Mouse (Mus musculus) kidney, adult 2 months (tissue): ENCODE results near the gene Arl4c. TPM values are rescaled to one million over a fixed set of nuclear protein-coding genes. Genes with fewer than 3 reads are reported as not detected.

ENCODE experiments used
- DNase-seq: peaks from one replicate; pipeline ENCODE4 v3.0.0; 2021
- H3K27ac ChIP-seq: fragments of 200-500 bp; 2 replicates; pipeline ENCODE4 v1.5.1; 2012; ENCODE audit warnings: low read depth, low read length, control low read depth, inconsistent platforms; ENCODE audit not compliant: insufficient read depth
- H3K27me3 ChIP-seq: fragments of 200-500 bp; replicated peaks from 2 replicates; pipeline ENCODE4 v1.6.1; 2012; ENCODE audit warnings: mild to moderate bottlenecking, moderate library complexity, low read length, inconsistent platforms; ENCODE audit not compliant: control insufficient read depth, insufficient read depth
- H3K36me3 ChIP-seq: fragments of 200-500 bp; 2 replicates; pipeline ENCODE4 v1.6.1; 2012; ENCODE audit warnings: mild to moderate bottlenecking, moderate library complexity, low read length, inconsistent platforms; ENCODE audit not compliant: control insufficient read depth, insufficient read depth
- H3K4me1 ChIP-seq: fragments of 200-500 bp; 2 replicates; pipeline ENCODE4 v1.6.1; 2011; ENCODE audit warnings: low read length; ENCODE audit not compliant: control insufficient read depth, insufficient read depth
- H3K4me3 ChIP-seq: fragments of 200-500 bp; 2 replicates; pipeline ENCODE4 v1.5.1; 2011; ENCODE audit warnings: mild to moderate bottlenecking, low read depth, low read length, control low read depth; ENCODE audit not compliant: insufficient read depth
- CTCF ChIP-seq: fragments of 200-500 bp; conservative IDR thresholded peaks from 2 replicates; pipeline ENCODE4 v1.5.1; 2011; ENCODE audit warnings: low read depth, mild to moderate bottlenecking, control low read depth, low read length, moderate library complexity, mixed read lengths; ENCODE audit not compliant: insufficient read depth, insufficient read length
- POLR2A ChIP-seq: fragments of 200-500 bp; IDR thresholded peaks from one replicate; pipeline ENCODE4 v1.6.1; 2011; ENCODE audit warnings: low read depth, low read length, control low read depth
- WGBS: fragments of 180-500 bp; shearing (Covaris S2); methylation state at CpG from one replicate; pipeline ENCODE4 v1.1.7; 2018; 5-methylcytosine and 5-hydroxymethylcytosine counted together
- polyA plus RNA-seq: library from polyadenylated mRNA; depleted of rRNA; stranded (reverse); fragments of >200 nt; gene quantifications from 2 replicates; pipeline ENCODE4 v1.2.3, GENCODE M21; 2012

Gene Arl4c
- polyA plus RNA-seq, 1 experiment, result 6.1 TPM

DNA sequence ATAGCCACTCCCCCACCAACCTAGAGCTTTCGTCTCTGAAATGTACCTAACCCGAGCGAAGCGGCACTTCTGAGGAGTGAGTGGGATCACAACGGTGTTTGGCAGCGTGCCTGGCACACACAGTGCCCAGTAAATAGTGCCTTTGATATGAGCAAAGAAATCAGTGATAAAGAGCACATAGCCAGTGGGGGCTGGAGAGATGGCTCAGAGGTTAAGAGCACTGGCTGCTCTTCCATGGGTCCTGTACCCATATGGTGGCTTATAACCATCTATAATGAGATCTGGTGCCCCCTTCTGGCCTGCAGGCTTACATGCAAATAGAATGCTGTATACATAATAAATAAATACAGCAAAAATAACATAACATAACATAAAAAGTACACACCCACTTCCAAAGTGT, 3.0 kb upstream of the Arl4c start:
- Histone ChIP-seq H3K4me1 (no peaks in the 10 kb centered on the region), H3K27me3 (no peaks in the 10 kb centered on the region), H3K36me3 (no peaks in the 10 kb centered on the region), H3K4me3 (no peak overlapping the region), H3K27ac (no peak overlapping the region)
- WGBS, result 82% methylated on average over 6 of the region's 6 CpGs
- peak; percentile 42 for DNase-seq
- TF ChIP-seq CTCF (0 out of 2 replicates have a peak, but pooled peaks have one; percentile 12), POLR2A (no peak)

DNA sequence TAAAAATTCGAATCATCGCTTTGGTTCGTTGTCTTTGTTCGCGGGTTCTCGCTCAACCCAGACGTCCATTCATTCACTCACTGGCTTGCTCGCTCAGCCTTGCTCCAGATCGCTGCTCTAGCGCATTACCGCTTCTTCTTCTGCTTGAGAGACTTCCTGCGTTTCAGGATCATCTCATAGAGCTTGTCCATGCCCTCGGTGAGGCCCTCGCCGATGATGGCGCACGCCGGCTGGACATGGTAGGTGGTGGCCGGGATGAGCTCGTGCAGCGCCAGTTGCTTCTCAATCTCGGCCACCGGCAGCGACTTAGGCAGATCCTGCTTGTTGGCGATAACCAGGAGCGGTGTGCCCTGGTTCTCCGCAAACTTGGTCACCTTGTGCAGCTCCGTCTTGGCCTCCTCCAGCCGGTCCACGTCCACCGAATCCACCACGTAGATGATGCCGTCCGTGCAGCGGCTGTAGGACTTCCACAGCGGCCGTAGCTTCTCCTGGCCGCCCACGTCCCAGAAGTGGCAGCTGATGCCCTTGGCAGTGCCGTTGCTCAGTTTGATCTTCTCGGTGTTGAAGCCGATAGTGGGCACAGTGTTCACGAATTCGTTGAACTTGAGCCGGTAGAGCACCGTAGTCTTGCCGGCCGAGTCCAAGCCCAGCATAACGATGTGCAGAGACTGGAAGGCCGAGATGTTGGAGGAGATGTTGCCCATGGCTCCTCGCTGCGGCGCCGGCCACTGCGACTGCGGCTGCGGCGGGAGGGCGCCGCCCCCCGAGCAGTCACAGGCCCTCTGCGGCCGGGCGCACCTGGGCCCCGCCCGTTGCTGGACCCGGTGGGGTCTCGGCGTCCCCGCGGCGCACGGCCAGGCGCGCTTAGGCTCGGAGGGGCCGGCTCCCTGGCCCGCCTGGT, 810 bp downstream of the Arl4c start:
- Histone ChIP-seq H3K4me3 (peak overlapping the region; percentile 52), H3K4me1 (no peaks in the 10 kb centered on the region), H3K36me3 (no peaks in the 10 kb centered on the region), H3K27me3 (no peaks in the 10 kb centered on the region), H3K27ac (peak overlapping the region; percentile 45; the same call in 1 of the 2 replicates)
- WGBS, result 1% methylated on average over 75 of the region's 78 CpGs
- TF ChIP-seq CTCF (no peak), POLR2A (no peak)
- DNase-seq, result peak; percentile 32

DNA sequence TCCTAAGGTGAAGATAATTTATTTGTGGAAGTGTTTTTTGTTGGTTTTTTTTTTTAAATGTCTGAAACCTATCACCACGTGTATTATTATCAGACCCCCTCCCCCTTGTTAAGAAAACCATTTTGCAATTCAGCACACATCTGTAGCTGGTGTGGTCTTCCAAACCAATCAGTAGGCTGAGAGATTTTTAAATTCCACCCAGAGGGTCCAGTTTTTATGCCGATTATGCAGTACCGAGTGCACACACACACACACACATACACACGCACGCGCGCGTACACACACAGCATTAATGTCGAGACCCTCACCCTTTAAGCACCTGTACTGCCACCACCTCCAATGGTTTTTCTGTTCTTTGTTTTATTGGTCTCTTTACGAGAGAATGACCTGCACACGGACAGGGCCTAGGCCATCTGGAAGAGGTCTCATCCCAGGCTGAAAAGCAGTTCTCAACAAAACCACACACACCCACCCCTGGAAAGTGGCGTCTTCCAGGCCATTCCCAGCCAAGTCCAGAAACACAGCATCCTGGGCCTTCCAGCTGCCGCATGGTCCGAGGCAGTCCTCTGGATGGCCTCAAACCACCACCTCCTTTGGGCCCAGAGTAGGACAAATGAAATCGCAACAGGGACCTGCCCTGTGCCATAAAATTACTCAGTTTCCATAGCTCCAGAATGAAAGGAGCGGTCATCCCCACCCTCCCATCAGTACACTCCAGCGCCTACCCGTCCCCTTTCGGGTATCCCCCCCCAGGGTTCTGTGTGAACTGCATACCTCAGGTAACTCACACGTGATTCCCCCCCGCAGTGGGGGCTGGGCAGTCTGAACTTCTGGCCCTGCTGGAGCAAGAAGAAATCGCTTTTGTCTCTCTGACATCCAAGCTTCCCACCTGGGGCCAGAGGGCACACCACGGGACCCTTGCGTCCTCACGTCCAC, 1.9 kb downstream of the Arl4c start:
- H3K36me3 ChIP-seq, result no peaks in the 10 kb centered on the region
- DNase-seq, result peak; percentile 29
- TF ChIP-seq POLR2A, result no peak
- no peak for TF ChIP-seq CTCF
- peak overlapping the region; percentile 52 for H3K4me3 ChIP-seq
- whole genome bisulfite sequencing, result 26% methylated on average over 25 of the region's 25 CpGs
- H3K27ac ChIP-seq, result no peak overlapping the region
- no peaks in the 10 kb centered on the region for H3K4me1 ChIP-seq
- H3K27me3 ChIP-seq, result no peaks in the 10 kb centered on the region

DNA sequence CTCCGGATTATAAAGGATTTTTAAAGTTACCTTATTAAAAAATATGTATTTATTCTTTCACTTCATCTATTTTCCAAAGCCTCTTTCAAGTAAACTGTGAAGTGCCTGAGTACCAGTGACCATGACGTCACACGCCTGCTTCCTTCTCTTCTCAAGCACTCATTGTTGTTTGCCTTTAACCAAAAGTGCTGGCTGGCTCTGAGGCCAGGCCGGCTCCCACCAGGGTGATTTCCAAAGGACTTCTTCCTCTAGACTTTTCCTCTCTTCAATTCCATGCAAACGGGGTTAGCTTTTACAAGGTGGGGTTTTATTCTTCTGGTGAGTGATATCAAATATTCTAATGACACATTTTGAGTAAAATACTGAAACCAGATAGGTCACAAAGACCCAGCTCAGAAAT, 2.6 kb downstream of the Arl4c start:
- Histone ChIP-seq H3K36me3 (no peaks in the 10 kb centered on the region), H3K4me3 (no peak overlapping the region), H3K4me1 (no peaks in the 10 kb centered on the region), H3K27me3 (no peaks in the 10 kb centered on the region), H3K27ac (no peak overlapping the region)
- peak; percentile 42 for DNase-seq
- no peak for TF ChIP-seq POLR2A
- no peak for TF ChIP-seq CTCF
- WGBS, result 43% methylated on average over 5 of the region's 5 CpGs

- no peaks in the 10 kb centered on the region for H3K27me3 ChIP-seq
- no peaks in the 10 kb centered on the region for H3K36me3 ChIP-seq
- no peak for TF ChIP-seq POLR2A
- no peak for TF ChIP-seq CTCF
- H3K4me1 ChIP-seq, result no peaks in the 10 kb centered on the region
- no peak overlapping the region for H3K4me3 ChIP-seq
- no peak for DNase-seq
- no peak overlapping the region for H3K27ac ChIP-seq
- WGBS, result 45% methylated on average over 5 of the region's 5 CpGs
Measured at GRCm38 (mm10) chr1:88698926-88699325, 3.1 kb downstream of the Arl4c start.

DNA sequence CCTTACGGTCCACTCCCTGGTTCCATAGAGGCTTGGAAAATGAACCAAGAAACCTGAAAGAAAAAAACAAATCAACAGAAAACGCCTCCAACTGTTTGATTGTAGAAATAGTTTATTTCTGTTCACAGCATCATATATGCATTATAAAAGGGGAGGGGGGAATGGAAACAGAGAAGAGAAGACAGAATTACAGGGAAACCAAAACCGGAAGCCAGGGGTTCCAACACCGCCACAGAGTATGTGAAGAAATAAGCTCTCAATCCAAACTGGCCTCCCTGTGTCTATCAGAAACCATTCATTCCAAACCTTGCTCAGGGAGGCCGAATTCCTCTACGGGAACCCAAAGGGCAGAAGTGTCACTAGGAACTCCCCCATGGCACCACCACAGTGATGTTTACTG, 3.9 kb downstream of the Arl4c start:
- Histone ChIP-seq H3K36me3 (no peaks in the 10 kb centered on the region), H3K4me3 (no peak overlapping the region), H3K27ac (no peak overlapping the region), H3K27me3 (no peaks in the 10 kb centered on the region), H3K4me1 (no peaks in the 10 kb centered on the region)
- TF ChIP-seq POLR2A (no peak), CTCF (no peak)
- WGBS, result 79% methylated on average over 6 of the region's 6 CpGs
- no peak for DNase-seq
